Mouse (Mus musculus) right cerebral cortex, adult 2 months (tissue): ENCODE data around the gene Dnph1.
"Not testable (repeated sequence)": the region's sequence is repeated elsewhere in the genome, so short reads cannot be mapped to it uniquely, and the experiment has no call there.

Source experiments
- DNase-seq, 2 experiments: peaks; one replicate each; pipeline ENCODE4 v3.0.0; 2021 to 2022; ENCODE audit warnings: low spot score in 2 of 2

Gene Dnph1

DNA sequence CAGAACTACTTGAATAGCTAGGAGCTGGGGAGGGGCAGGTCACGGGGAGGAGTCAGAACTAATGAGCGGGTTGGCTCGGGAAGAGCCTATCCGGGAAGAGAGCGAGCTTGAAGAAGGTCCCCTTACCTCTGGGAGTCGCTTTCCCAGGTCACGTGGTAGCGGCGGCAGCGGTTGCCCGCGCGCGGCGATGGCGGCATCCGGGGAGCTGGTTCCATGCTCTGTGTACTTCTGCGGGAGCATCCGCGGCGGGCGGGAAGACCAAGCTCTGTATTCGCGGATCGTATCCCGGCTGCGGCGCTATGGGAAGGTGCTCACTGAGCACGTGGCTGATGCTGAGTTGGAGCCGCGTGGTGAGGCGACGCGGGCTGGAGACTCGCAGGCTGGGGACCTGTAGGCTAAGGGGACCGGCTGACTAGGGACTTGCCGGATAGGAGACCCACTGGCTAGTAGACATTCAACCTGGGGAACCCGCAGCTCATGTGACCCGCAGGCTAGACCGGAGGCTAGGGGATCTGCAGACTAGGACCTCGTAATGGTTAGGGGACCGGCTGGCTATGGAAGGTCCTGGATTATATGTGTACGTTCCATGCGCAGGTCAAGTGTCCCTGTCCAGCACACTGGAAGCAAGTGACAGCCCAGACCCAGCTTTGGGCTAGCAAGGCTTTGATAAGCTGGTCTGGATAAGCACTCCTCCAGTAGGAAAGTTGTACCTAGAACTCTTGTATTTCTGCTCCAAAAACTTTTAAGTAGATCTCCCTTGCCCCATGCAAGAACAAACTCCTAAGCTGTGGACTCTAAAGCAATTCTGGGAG, at the start of gene Dnph1:
TSS of gene Dnph1 (plus strand) at position 89 of the 812 bp plus-strand sequence.
- DNase-seq = peak; percentile 79 to 81

DNA sequence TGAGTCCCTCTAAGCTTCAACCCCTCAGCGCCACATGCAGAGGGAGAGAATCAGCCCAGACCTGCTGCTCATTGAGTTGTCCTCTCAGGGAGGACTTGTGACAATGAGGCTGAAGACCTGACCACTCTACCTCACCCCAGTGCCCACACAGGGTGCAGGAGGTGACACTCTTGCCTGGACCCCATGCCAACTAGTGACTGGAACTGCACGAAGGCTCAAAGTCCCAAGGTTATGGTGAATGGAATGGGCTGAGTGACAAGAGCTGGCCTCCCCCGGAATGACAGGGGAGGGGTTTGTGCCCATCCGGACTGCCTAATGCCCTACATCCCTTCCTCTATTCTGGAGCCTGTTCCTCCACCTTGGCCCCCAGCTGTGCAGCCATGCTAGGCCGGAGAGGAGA, 43.8 kb upstream of the Dnph1 start:
- DNase-seq = no peak

DNA sequence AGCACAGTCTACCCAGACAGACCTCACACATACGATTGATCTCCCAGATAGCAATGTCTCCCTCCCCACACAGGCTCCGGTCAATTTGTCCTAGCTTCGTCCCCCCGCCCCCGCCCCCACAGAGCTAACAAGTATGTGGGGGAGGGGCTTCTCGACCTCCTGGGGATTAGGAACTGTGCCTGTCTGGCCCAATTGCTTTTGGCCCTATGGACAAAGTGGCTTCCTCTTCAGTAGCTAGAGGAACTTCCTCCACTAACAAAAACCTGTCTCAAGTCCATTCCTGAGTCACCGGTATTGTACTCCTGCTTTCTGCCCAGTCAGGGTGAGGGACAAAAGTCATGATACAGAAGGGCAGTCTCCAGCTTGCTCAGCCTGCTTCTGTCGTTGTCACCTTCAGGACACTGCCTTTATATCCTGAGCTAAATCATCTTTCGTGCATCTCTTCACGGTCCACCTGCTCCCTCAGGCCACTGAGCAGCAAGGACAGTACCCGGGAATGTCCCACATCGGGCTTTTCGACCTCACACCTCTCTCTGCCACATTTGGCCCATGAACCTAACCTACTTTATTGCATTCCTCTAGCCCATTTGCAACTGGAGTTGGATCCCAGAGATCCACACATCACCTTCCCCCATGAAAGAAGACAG, 43.1 kb upstream of the Dnph1 start:
- DNase-seq = no peak

DNA sequence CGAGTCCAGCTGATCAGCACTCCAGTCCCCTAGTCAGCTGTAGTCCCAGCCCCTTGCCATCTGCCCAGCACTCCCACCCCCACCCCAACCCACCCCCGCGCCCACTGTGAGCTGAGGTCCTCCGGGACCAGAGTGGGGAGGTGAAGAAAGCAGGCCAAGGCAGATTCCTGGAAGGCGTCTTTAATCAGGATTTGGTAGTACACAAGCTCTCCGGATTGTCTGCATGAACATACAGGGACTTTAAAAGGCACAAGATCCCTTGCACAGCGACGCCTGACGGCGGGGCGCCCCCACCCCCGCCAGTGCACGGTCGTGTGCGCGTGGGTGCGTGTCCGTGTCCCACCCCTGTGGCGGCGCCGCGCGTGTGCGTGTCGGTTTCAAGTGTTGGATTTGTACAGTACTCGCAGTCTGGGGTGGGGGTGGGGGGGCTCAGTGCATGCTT, 42.5 kb upstream of the Dnph1 start:
- DNase-seq = peak in 1 of 2 experiments; percentile 27

DNA sequence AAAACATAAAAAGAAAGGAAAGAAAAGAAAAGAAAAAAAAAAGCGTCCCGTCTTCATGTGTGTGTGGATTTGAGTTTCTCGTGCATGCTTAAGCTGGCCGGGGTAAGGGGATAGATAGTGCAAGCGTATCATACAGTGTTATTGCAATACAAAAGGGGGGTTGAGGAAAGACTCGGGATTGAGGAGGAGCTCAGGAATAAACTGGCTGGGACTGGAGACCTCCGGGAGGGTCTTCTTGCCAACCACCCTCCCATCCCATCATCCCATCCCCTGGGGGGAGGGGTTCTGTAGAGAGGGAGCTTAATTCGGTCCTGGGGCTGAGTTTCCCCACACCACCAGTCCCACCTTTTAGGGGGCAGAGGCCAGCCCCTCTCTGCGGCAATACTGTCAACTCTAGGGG, 42.0 kb upstream of the Dnph1 start:
- no peak for DNase-seq

DNA sequence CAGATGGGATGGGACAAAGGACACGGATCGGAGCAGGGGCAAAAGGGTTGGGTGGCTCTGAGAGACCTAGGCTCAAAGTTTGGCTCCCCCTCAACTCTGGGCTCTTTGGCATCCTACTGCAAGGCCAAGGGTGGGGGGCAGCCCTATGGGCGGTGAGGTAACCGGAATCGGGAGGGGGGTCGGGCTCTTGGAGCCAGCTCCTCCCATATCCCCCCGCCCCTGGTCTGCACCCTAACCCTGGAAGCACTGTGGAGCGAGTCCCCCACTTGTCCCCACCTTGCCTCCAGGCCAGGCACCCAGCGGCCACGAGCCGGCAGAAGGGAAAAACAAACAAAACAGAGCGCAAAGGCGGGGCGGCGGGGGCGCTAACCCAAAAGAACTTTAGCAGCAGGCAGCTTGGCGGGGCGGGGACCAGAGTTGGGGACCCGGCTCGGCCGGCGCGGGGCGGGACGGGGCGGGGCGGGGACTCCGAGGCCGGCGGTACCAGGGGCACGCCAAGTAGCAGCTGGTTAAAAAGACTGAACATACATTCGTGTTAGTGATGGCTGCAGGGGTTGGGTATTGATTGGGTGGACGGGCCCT, 41.3 kb upstream of the Dnph1 start:
- no peak for DNase-seq

DNA sequence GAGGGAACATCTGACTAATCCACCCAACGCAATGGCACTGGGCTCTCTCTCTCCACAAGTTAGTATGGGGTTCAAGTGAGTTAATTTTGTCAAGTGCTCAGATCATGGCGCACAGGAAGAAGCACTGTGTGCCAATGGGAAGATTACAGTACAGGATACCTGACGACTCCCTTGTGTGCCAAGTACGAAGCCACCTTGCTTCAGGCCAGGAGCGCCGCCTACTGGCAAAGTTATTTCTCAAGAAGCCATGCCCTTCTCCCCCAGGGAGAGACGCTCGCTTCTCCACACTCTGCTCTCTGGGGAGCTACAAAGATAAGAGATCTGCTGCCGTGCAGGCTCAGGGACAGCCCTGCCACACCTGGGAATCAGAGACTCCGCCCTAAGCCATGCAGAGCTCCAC, 38.7 kb upstream of the Dnph1 start:
- peak in 1 of 2 experiments; percentile 41 for DNase-seq

DNA sequence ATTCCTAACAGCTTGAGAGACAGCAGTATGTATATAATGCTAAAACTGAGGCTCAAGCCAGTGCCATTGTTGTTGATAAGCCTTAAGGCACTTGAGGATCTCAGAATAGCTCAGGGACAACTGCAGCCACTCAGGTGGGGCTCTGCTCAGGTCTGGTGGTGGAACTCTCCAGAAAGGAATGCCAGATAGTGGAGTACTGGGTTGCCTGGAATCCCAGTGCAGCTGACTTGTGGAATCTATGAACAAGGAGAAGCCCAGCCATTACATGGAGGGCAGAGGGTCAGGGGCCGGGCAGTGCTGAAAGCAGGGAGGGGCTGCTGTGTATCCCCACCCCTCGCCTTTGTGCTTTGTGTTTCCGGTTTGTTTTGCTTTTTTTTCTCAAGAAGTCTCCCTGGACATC, 38.1 kb upstream of the Dnph1 start:
- DNase-seq = no peak

DNA sequence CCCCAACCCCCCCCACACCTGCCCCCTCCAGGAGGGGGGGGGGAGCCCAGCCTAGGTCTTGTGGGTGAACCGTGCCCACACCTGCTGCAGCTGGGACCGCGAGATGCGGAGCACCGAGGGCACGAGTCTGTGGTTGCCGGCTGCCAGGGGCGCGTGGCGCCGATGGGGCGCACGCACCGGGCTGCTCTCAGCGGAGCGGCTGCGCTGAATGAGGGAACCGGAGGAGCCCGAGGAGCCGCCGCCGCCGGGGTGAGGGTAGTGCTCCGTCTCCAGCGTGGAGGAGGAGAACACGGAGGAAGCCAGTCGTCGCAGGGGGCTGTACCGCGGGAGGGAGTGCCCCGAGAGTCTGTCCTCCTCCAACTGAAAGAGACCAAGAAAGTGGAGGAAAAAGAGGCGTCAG, 35.8 kb upstream of the Dnph1 start:
- no peak for DNase-seq

DNA sequence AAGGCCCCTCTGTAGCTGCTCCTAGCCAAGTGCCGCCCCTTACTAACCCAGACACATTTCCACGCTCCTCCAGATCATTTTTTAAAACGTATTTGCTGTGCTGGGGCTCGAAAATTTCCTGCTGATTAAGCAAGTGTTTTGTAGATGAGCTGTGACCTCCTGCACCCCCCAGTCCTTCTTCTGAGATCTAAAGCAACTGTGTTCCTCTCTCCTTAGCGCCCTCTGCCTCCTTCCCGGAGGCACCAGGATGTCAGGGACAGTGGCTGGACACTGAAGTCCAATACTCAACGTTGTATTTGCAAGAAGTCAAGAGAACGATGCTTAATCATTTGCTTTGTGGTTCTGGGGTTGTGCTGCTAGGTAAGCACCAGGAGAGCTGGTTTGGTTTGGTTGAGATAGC, 35.2 kb upstream of the Dnph1 start:
- DNase-seq = no peak

DNA sequence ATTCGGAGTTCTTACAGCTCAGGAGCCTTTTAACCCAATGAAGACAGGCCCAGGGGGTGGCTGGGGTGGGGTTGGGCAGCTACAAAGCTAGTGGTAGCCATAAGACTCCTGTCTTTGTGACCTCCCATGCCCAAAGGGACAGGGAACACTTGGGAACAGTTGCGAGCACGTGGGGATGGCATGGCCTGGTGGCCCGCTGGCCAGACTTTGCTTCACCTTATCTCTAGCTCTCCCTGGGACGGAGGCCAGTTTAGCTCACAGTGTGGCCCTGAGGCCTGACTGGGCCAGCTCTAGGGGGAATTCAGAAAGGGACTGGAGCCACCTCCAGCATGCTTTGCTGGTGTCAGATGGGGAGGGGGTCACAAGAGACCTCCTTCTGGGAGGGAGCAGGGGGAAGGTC, 34.3 kb upstream of the Dnph1 start:
- DNase-seq = no peak

DNA sequence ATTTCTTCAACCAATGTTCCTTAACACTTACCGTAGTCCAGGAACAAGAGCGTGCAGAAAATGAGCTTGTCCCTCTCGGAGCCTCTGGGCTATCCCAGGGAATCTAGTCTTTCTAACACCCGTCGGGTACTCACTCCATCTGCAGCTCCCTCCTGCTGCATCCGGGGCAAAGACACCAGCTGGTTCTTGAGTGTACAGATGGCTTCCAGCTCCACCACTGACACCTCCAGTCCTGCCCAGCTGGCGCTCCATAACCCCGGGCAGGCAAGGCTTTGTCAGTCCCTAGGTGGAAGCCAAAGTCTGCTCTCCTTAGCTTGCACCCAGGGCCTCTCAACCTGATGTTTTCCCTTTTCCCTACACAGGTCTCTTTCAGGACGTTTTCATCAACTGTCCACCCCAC, 28.7 kb upstream of the Dnph1 start:
- no peak for DNase-seq

DNA sequence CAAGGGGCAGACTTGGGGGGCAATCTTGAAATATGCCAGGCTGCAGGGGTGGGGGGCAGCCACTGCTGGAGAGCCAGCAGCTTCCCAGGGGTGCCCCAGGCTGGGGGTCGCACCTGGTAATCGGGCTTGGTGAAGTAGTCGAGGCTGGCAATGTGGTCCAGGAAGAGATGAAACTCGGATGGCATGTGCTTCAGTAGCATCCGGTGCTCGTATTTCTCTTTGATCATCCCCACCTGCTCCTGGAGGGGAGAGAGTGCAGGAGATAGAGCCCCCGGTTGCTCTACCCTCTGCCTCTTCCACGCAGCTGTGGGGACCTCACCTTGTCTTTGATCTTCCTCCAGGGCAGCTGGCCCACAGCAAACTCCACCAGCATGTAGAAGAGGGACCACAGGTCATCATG, 19.9 kb upstream of the Dnph1 start:
- no peak for DNase-seq

DNA sequence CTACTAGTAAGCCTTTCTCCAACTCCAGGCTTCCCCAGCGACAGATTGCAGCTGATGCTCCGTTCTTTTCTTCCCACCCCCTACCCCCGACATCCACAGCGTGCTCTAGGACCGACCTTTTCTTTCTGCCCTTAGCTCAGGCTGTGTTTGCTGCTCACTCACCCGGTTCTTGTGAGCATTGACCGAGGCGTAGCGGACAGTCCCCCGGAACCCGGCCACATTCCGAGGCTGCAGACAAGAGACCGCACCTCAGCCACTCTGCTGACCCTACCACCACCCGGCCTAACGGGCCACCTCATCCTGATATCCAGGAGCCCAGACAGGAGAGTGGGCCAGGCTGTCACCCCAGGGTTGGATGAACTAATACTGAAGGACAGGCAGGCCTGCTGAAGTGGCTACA, 19.2 kb upstream of the Dnph1 start:
- no peak for DNase-seq

DNA sequence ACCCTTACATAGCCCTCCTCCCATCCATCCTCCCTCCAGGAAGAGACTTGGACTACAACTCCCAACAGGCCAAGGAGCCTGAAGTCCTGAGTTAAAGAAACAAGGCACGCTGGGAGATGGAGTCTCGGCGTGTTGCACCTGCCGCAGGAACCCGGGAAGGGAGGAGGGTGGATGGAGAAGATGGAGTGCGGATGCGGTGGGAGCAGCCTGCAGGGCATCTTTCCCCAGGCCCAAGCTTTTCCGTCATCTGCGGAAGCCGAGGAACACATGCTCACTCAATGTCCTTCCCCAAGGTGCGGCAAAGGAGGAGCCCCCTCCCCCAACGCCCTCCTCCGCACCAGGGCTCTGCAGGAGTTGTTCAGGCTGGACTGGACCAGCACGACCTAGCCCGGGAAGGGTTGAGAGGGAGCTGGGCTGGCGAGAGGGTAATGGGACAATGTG, 12.9 kb upstream of the Dnph1 start:
- DNase-seq = peak; percentile 65 to 71

DNA sequence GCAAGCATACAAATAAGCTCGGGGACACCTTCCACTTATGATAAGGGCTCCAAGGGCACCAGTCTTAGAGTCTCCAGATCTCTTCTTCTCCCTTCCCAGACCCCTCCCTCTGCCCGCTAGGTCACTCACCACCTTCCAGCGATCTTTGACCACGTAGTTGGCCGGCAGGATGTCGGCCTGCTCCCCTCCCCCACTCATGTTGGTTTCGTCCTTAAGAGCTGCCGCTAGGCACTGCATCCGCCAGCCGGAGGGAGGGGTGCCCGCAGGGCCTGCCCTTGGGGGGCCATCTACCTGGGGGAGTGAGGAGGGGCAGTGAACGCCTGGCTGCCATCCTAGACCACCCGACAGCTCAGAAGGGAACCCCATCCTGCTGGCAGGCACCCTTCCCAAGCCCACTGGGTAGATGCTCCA, 12.5 kb upstream of the Dnph1 start:
- peak in 1 of 2 experiments; percentile 39 for DNase-seq

DNA sequence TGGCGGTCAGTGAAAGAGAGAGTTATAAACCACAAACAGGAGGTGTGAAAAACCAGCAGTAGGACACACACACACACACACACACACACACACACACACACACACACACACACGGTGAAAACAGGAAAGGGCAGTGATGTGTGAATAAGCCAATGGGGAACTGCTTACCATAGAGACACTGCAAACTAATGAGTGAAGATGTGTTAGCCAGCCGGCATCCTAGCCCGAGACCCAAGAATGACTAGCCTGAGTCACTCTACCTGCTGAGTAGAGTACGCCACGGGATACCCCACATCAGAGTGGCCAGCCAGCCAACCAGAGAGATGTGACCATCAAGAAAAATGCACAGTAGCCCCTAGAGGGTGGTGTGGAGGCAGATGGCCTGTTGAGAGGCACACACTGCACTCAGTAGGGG, 12.0 kb upstream of the Dnph1 start:
- peak in 1 of 2 experiments; percentile 25 for DNase-seq

DNA sequence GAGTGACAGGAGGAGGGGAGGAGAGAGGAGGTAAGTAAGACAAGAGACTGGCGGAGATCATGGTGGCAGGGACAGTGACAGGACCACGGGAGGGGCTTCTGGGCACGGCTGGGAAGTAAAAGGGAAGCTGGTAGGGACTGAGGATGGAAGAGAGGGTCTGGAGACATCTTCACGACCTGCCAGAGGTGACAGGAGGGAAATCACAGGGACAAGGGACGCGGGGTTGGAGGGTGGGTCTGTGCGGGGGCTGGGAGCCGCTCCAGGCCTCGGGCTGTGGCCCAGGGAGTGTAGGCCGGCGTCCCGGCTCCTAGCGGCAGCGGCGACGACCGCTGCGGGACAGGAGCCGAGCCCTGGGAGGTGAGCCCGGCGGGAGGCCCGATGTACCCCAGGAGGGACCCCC, 9.5 kb upstream of the Dnph1 start:
- no peak for DNase-seq

DNA sequence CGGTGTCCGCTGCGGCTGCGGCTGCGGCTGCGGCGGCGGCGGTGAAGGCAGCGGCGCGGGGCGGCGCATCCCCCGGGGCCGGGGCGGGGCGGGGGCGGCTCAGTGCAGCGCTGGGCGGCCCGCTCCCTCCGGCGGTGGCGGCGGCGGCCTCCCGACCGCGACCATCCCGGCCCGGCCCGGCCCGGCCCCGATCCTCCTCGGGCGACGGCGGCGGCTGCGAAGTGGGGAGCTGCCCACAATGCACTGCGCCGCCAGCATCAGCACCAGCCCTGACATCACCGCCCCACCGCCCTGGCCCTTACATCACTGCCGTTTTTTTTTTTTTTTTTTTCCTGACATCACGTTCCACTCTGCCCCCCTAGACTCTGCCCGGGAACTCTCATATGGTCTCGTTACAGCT, 9.1 kb upstream of the Dnph1 start, which contains the start of gene Ttbk1:
TSS of gene Ttbk1 (minus strand) at position 245 of the 400 bp plus-strand sequence.
- DNase-seq = peak; percentile 65 to 66

DNA sequence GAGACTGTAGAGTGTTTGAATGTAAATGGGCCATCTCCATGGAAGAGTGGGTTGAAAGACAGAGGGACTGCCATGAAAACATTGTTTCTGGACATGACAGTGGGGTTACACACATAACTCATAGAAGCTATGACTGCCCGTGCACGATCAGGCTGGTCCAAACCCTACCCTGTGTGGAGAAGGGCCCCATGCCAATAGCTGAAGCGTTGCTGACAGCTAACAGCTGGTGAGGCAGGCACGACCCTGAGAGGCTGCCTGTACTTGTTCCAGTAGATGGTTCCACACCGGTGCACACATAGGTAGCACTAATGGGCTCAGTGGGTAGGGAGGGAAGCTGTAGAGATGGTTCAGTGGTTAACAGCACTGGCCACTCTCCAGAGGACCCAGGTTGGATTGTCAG, 1.0 kb upstream of the Dnph1 start:
- no peak for DNase-seq

DNA sequence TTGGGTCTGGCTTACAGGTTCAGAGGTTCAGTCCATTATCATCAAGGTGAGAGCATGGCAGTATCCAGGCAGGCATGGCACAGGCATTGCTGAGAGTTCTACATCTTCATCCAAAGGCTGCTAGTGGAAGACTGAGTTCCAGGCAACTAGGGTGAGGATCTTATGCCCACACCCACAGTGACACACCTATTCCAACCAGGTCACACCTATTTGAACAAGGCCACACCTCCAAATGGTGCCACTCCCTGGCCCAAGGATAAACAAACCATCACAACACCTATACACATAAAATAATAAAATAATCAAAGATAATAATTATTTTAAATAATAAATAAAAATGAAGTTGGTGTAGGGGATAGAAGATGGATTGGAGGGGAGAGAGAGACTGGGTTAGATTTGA, 430 bp upstream of the Dnph1 start:
- not testable (repeated sequence) for DNase-seq

DNA sequence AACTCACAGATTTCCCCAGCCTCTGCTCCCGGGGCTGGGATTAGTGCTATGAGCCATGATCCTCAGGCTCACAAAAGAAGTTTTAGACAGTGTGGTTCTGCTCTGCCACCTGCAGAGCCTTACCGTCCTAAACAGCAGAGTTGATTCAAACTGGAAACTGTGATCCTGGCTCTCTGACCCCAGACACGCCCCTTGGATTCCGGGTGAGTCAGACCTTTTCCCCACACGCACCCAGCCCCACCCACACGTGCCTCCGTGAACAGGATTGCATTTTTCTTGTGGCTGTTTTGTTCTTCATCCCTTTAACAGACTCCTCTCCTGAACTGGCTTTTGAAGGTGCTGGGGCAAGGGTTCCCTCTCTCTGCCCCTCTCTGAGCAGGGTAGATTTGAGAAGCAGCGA, 1.4 kb downstream of the Dnph1 start:
- DNase-seq = no peak

DNA sequence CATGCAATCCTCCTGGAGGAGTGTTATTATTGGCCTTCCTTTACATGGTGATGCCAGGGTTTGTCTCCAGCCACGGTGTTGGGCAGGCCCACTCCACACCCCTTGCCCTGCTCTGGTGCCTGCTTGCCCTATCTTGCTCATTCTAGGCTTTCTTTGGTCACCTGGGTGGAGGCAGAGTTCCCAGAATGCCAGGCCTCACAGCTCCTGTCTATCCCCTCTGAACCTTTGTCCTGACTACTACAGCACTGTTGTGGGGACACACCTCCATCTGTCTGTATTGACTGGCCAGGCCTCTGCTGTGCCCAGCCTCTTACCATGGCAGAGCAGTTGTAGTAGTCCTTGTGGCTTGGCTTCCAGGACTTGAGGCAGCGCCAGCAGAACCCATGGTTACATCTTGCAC, 6.3 kb downstream of the Dnph1 start:
- DNase-seq = no peak
